Mouse (Mus musculus): ENCODE data around the gene Morn1.

Morn1 gene

GRCm38 (mm10) chr4:155139281-155140045 is 53.1 kb downstream of the Morn1 start:
- no peak for DNase-seq (ENCODE audit: low spot score)

DNA sequence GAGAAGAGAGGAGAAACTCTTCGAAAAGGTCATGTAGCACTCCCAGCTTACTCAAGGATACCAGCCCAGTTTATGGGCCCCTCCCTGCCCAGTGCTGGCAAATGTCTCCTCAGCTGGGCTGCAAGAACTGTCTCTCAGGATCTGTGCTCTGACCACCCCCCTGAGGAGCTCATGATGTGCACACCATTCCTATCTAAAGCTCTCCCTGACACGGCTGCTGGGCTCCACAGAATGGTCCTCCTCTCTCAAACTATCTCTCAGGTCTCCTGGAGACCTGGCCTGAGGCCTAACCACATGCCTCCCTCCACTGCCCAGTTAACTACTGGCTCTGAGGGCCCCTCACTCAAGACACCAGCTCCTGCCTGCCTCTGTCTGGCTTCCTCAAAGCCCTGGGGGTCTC is 53.8 kb downstream of the Morn1 start:
- no peak for DNase-seq (ENCODE audit: low spot score)

DNA sequence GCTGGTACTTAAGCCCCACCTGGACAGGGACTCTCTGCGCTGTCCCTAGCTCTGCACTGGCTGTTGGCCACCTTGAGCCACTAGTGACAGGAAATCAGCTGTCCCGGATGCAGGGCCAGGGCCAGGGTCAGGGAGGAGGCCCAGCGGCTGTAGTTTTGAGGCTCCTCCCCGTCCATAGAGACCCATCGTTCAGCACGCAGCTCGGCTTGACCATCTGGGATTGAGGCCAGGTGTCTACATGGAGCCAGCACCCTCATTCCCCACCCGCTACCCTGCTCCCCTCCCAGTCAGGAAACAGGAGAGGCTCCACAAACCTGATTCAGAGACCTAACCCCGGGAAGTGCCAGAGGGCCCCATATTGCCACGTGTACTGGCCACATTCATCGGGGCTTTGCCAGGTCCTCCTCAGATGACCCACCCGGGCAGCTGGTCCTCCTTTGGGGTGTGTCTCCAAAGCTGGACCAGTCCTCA is 54.5 kb downstream of the Morn1 start:
- DNase-seq (ENCODE audit: low spot score): no peak

DNA sequence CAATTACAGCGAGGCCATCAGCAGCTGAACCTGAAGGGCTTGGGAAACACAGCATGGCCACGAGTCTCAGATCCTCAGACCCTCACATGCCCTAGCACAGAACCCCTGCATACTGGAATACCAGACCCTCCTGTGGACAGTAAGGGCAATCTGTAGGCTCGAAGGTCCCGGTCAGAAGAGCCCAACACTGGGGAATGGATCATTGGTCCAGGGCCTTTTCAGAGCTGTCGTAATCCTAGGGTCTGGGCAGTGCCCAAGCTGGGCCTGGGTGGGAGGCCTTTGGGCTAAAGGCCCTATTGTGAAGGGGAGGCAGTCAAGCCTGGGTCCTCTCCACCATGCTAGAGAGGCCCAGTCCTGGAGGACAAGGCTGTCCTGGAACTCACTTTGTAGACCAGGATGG is 56.5 kb downstream of the Morn1 start:
- no peak for DNase-seq (ENCODE audit: low spot score)

- no peak for DNase-seq (ENCODE audit: low spot score)
Measured at GRCm38 (mm10) chr4:155143411-155143810, 57.0 kb downstream of the Morn1 start.

GRCm38 (mm10) chr4:155143871-155144502 is 57.6 kb downstream of the Morn1 start:
- no peak for DNase-seq (ENCODE audit: low spot score)

DNA sequence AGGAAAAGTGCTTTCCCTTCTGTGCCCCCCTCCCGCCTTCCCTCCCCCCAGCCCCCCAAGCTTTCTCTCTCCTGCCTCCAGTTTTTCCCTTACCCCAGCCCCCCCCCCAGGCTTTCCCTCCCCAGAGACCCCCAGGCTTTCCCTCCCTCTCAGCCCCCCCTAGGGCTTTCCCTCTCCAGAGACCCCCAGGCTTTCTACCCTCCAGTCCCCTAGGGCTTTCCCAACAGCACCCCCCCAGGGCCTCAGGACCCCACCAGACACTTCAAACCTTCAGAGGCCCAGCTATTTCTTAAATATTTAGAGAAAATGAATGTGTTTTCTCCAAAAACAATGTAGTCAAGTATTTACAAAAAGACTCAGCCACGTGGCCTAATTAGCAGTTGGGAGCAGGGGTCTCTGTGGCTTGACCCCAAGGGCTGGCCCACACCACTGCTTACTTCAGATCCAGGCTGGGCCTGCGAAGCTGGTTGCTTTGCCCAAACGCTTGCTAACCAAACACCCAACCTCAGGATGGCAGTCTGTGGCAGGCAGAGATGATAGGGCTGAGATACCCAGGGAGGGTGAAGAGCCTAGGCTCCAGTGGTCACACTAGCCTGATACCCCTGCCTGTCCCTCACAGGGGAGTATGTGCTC is 58.3 kb downstream of the Morn1 start:
- DNase-seq (ENCODE audit: low spot score): no peak

DNA sequence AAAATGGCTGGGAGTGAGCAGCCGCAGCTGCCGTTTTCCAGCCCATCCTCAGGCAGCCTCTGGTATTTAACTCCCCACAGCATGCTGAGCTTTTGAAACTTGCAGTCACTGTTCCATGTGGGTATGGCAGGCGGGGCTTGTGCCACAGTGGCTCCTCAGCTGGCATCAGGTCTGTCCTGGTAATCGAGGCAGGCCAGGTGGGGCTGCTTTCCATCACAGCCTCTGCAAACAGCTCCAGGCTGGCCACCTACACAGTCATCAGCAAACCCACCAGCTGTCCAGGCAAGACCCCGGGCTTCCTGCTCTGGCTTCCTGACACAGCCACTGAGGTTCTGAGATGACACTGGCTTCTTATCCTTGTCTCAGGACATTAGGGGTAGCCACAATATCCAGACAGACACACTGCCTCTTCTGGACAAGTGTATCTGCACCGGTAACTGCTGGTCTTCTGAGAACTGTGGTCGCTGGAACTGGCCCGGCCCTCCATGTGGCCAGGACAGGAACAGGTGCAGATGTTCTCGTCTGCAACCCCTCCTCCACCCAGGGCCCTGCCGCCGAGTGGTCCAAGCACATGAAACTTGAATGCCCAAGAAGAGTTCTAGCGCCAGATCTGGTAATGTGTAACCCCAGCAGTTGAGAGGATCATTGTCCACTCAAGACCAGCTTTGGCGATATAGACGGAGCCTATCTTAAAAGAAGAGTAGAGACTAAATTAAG is 59.9 kb downstream of the Morn1 start:
- no peak for DNase-seq (ENCODE audit: low spot score)

DNA sequence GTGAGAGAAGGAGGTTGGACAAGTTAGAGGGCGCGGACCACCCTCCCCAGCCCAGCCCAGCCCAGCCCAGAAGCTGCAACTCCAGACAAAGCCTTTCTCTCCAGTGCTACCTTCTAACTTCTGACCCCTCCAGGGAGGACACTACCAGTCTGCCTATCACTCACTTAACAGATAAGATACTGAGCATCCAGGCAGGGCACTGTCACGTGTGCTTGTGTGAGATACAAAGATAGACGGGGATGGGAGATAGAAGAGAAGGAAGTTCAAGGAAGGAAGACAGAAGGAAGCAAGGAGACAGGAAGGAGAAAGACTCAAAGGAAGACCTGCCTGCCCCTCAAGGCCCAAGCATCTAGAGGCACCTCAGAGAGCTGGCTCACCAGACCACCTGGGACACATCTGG is 62.1 kb downstream of the Morn1 start:
- no peak for DNase-seq (ENCODE audit: low spot score)

DNA sequence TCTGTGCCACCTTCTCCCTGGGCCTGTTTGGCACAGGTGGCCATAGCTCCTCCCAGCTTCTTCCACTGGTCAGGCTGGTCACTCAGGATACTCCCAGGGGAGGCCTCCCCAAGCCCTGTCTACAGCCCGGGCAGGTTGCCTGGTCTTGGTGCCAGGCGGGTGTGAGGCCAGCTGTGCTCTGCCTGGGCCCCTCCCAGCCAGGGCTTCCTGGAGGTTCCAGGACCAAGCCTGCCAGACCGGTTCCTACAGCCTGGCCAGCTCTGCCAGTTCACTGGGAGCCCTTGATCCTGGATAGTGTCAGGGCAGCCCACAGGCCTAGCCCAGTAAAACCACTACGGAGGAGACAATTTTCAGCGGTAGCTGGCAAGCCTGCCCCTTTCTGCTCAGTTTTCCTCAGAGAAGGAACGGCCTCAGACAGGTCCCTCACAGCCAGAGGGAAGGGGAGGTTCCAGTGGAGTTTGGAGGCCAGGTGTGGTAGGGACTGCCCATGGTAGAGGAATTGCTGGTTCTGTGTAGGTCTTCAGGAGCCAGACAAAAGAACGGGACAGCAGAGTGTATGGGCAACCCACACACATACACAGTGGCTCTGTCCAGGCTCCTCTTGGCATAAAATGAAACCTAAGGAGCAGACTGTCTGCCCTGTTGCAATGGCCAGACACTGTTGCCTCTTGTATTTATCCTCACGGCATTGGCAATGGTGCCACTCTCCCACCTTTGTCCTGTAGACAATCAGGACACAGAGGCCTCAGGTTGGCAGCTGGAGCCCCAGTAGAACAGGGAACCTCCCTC is 62.7 kb downstream of the Morn1 start:
- DNase-seq (ENCODE audit: low spot score): no peak

- no peak for DNase-seq (ENCODE audit: low spot score)
Measured at GRCm38 (mm10) chr4:155149941-155150275, 63.5 kb downstream of the Morn1 start.

- DNase-seq (ENCODE audit: low spot score): no peak
Measured at GRCm38 (mm10) chr4:155150276-155151113, 64.1 kb downstream of the Morn1 start.

GRCm38 (mm10) chr4:155151221-155151788 is 64.9 kb downstream of the Morn1 start:
- no peak for DNase-seq (ENCODE audit: low spot score)

- no peak for DNase-seq (ENCODE audit: low spot score)
Measured at GRCm38 (mm10) chr4:155151845-155152244, 65.5 kb downstream of the Morn1 start.

DNA sequence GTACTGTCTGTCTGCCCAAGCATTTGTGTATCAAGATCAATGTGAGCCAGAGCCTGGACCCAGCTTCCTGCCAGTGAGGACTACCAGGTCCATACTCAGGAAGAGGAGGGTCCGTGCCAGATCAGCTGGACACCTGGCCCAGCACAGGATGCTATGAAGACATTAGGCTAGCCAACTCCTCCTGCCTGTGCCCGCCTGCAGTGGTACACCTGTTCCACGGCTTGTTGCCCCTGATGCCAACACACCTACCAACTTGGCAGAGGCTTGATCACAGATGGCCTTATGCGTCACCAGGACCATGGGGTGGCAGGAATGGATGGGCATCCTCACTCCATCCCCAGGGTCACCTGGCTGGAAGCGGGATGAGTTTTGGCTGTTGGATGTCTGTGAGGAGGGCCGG is 66.1 kb downstream of the Morn1 start:
- DNase-seq (ENCODE audit: low spot score): no peak

DNA sequence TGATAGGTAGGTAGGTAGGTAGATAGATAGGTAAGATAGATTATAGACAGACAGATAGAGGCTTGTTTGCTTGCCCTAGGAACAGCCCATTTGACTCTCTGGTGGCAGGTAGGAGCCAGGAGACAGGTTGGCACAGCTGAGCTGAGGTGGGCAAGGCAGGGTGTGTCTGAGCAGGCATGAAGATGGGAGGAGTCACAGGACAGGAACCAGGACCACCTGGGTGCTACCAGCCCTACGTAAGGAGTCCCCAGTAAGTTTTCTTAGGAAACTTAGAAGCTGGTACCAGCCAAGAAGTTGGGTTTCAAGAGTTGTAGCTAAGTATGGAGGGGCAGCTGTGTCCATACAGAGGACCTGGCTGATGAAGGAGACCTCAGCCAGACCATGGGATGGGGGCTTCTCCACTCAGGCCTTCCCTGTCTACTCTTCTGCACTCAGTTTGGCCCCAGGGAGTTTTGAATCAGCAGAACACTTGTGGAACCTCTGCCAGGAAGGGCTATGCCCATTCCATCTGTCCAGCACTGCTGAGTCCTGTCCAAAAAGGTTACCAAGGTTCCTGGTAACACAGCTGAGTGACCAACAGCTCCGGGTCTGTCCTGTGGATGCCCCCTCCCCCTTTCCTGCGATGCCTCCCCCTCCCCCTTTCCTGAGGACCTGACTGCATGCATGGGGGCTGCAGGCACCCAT is 67.2 kb downstream of the Morn1 start:
- DNase-seq (ENCODE audit: low spot score): no peak

DNA sequence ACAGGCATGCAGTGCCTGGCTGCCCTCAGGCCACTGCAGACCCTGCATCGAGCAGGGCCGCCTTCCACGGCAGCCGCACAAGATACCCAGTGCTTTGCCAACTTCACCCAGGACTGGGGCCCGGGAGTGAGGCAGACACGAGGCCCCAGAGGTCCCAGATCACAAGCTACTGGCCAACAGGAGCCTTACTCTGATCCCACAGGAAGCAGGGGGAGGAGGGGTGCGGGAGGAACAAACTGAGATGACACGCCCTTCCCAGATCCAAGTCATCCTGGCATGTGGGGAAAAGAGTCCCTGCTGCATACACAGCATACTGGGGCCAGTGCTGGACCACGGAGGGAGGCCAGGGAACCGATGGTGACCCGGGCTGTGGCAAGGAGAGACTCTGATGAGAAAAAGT is 68.6 kb downstream of the Morn1 start:
- DNase-seq (ENCODE audit: low spot score): no peak

- DNase-seq (ENCODE audit: low spot score): no peak
Measured at GRCm38 (mm10) chr4:155156734-155157133, 70.4 kb downstream of the Morn1 start.

DNA sequence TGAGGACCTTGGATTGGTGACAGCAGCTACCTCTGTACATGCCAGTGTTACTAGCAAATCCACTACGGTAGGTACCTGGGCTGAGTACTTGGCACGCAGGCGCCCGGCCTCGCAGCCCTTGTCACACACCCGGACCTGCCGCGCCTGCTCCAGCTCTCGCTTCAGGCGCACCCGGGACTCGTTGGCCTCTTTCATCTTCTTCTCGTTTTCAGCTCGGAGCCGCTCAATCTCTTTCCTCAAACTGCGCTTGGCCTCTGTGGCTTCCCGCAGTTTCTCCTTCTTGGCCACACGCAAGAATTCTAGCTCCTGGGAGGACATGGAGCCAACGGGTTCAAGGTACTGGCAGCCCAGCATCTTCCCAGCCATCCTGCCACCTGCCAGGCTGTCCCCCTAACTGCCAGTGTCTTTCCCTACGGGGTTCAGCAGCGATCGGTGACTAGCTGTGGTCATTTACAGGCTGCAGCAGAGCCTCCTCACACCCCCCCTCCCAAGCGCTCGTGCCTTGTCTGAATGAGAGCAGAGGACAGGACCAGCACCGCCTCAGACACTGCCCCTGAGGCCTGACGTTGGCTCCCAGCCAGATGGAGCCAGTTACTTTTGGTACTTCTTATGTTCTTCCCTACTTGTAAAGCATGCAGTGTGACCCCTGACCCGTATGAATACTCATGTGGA is 71.6 kb downstream of the Morn1 start:
- DNase-seq (ENCODE audit: low spot score): no peak

- no peak for DNase-seq (ENCODE audit: low spot score)
Measured at GRCm38 (mm10) chr4:155158543-155158917, 72.2 kb downstream of the Morn1 start.

Data from left cerebral cortex, adult 11 months (tissue).